ENCODE assay signal across 8 mouse cellular contexts in genomic region chr11:74649647-74650551, GRCm38 (mm10). TPM values are rescaled to one million over a fixed set of nuclear protein-coding genes. Genes with fewer than 3 reads are reported as not detected.
A peak's percentile ranks its signal among the peaks of the same experiment; 100 is the strongest.
DNase-seq lines count a peak whose midpoint lies in the region; ATAC-seq and TF ChIP-seq lines count a peak whose summit lies in the region.

No protein-coding gene starts in this region.

- H3K4me1 ChIP-seq in bone marrow macrophage, adult 2 months (ENCODE audit: control insufficient read depth, insufficient read depth, low read length), result peaks cover 50% of the 10 kb centered on the region
- H3K4me1 ChIP-seq in forebrain, embryonic 16.5 days (replicated peaks; ENCODE audit: control insufficient read depth, insufficient read depth, low read length), result peaks cover 13% of the 10 kb centered on the region
- H3K4me1 ChIP-seq in lung, embryonic 14.5 days (ENCODE audit: insufficient read depth), result 0 out of 2 replicates have a peak, but pooled peaks cover 2% of the 10 kb centered on the region

- H3K36me3 ChIP-seq in forebrain, embryonic 16.5 days (ENCODE audit: control insufficient read depth, insufficient read depth), result no peaks in the 10 kb centered on the region
- no peaks in the 10 kb centered on the region for H3K36me3 ChIP-seq in lung, embryonic 14.5 days (ENCODE audit: insufficient read depth)

- H3K27me3 ChIP-seq in forebrain, embryonic 16.5 days (replicated peaks; ENCODE audit: control insufficient read depth, insufficient read depth, low read length), result no peaks in the 10 kb centered on the region
- H3K27me3 ChIP-seq in lung, embryonic 14.5 days (ENCODE audit: insufficient read depth, low read length), result no peaks in the 10 kb centered on the region

- WGBS in forebrain, embryonic 16.5 days, result 1% methylated on average over 52 of the region's 53 CpGs
- WGBS in lung, embryonic 14.5 days, result under 1% methylated on average over 53 of the region's 53 CpGs

- peak; percentile 41 for DNase-seq in embryo, embryonic 10 days (ENCODE audit: low spot score)
- DNase-seq in embryo, embryonic 9.5 days (ENCODE audit: extremely low spot score), result no peak
- DNase-seq in 416B (ENCODE audit: low read depth), result peak; percentile 55
- DNase-seq in kidney, adult 8-10 months, result peak; percentile 86 to 92
- peak; percentile 19 for DNase-seq in lung, embryonic 14.5 days
- peak; percentile 38 for DNase-seq in retina, embryonic 14.5 days (ENCODE audit: low spot score)

- H3K27ac ChIP-seq in bone marrow macrophage, adult 2 months (ENCODE audit: insufficient read depth, low read depth, low read length), result peak overlapping the region; percentile 63
- no peak overlapping the region for H3K27ac ChIP-seq in forebrain, embryonic 16.5 days (ENCODE audit: low read length)
- H3K27ac ChIP-seq in lung, embryonic 14.5 days (ENCODE audit: low read depth), result peak overlapping the region; percentile 40

- no peaks in the 10 kb centered on the region for H3K9me3 ChIP-seq in forebrain, embryonic 16.5 days (ENCODE audit: control insufficient read depth, low read length)
- H3K9me3 ChIP-seq in lung, embryonic 14.5 days (ENCODE audit: low read depth, low read length), result no peaks in the 10 kb centered on the region

- no peak for TF ChIP-seq CTCF in bone marrow macrophage, adult 2 months (IDR thresholded peaks at IDR 0.05; ENCODE audit: low read depth, low read length)
- no peak for TF ChIP-seq CTCF in lung, embryonic 14.5 days (IDR thresholded peaks at IDR 0.05; ENCODE audit: low read depth)

- peak overlapping the region; percentile 73 for H3K4me2 ChIP-seq in forebrain, embryonic 16.5 days (ENCODE audit: low read length)
- peak overlapping the region; percentile 88 for H3K4me2 ChIP-seq in lung, embryonic 14.5 days

- peak overlapping the region; percentile 74 for H3K9ac ChIP-seq in forebrain, embryonic 16.5 days (replicated peaks; ENCODE audit: low read depth, low read length)
- H3K9ac ChIP-seq in lung, embryonic 14.5 days, result peak overlapping the region; percentile 84

- peak overlapping the region; percentile 94 for H3K4me3 ChIP-seq in bone marrow macrophage, adult 2 months (ENCODE audit: insufficient read depth, low read length)
- peak overlapping the region; percentile 74 for H3K4me3 ChIP-seq in forebrain, embryonic 16.5 days (replicated peaks; ENCODE audit: low read length)
- H3K4me3 ChIP-seq in lung, embryonic 14.5 days (ENCODE audit: low read depth, low read length), result peak overlapping the region; percentile 93

- peak; percentile 51 for ATAC-seq in forebrain, embryonic 16.5 days
- peak; percentile 59 for ATAC-seq in lung, embryonic 14.5 days (ENCODE audit: insufficient read depth)

- no peak for TF ChIP-seq POLR2A in bone marrow macrophage, adult 2 months (IDR thresholded peaks at IDR 0.05; ENCODE audit: borderline replicate concordance, low read depth, low read length)

RNA-seq across cellular contexts. Expression of gene Cluh, which starts 0.6 kb away (rescaled TPM):
- 13.5 and 14.5 TPM in 2 replicates for polyA plus RNA-seq in bone marrow macrophage, adult 2 months (2012; ENCODE audit: insufficient read depth, insufficient read length, missing spikeins)
- 13.7 and 15.2 TPM in 2 replicates for polyA plus RNA-seq in forebrain, embryonic 16.5 days (2015; fragmentation: Nextera tagmentation; extraction: Ambion mirVana)
- 21.5 and 23.8 TPM in 2 replicates for polyA plus RNA-seq in lung, embryonic 14.5 days (2014; fragmentation: Nextera tagmentation; extraction: Ambion mirVana)

RNA-seq across cellular contexts. Expression of gene Ccdc92b, which starts 30.5 kb away (rescaled TPM):
- polyA plus RNA-seq in bone marrow macrophage, adult 2 months (2012; ENCODE audit: insufficient read depth, insufficient read length, missing spikeins), result 0.33 and 0.50 TPM in 2 replicates
- polyA plus RNA-seq in forebrain, embryonic 16.5 days (2015; fragmentation: Nextera tagmentation; extraction: Ambion mirVana), result 3.1 and 3.4 TPM in 2 replicates
- 0.28 and 0.38 TPM in 2 replicates for polyA plus RNA-seq in lung, embryonic 14.5 days (2014; fragmentation: Nextera tagmentation; extraction: Ambion mirVana)

RNA-seq across cellular contexts. Expression of gene Rap1gap2, which starts 39.2 kb away (rescaled TPM):
- polyA plus RNA-seq in bone marrow macrophage, adult 2 months (2012; ENCODE audit: insufficient read depth, insufficient read length, missing spikeins), result 0.63 and 0.88 TPM in 2 replicates
- 10.7 and 12.9 TPM in 2 replicates for polyA plus RNA-seq in forebrain, embryonic 16.5 days (2015; fragmentation: Nextera tagmentation; extraction: Ambion mirVana)
- polyA plus RNA-seq in lung, embryonic 14.5 days (2014; fragmentation: Nextera tagmentation; extraction: Ambion mirVana), result 2.3 and 2.6 TPM in 2 replicates
